Mouse (Mus musculus): ENCODE measurements at regions not wholly inside any gene's neighbourhood (a gene's known extent, or its start where the extent isn't known, plus 50 kb on each side); places are given as distances from the start of the nearest gene placed in this dataset.

DNA sequence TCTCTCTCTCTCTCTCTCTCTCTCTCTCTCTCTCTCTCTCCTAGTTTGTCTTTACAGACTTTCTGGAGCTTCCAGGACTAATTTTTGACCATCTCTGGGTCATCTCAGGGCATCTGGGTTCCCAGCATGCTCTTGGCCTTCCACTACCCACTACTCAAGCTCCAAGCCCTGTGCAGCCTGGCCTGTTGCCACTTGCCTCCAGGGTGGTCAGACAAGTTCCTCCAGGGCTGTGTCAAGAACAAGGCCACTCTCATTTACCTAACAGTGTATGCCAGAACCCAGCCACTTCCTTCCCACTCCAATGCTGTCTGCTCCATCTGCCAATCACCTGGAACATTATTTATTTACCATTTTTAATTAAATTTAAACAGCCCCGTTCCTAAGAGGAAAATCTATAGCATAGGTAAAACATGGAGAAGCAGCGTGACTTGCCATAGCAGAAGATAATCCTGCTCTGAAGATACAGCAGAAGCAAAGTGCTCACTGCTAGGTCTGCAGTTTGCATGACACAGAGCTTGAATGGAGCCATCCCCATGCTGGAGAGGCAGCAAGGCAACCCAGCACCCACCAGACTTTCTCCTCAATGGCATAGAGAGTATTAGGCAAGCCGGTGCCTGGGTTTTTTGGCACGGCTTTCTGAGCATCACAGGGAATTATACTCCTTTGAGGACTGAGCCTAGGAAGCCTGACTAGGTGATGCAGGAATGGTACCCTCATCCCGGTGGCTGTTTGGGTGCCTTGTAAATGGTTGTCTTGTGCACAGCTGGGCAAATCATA is 54.0 kb downstream of the Foxi1 start:
- Histone ChIP-seq H3K9me3 (no peaks in the 10 kb centered on the region), H3K4me1 (no peaks in the 10 kb centered on the region), H3K4me3 (no peak overlapping the region), H3K4me2 (no peak overlapping the region), H3K36me3 (no peaks in the 10 kb centered on the region), H3K9ac (no peak overlapping the region), H3K27ac (no peak overlapping the region), H3K27me3 (no peaks in the 10 kb centered on the region)
- 72% methylated on average over 5 of the region's 5 CpGs for WGBS
- no peak for ATAC-seq (ENCODE audit: borderline replicate concordance, extremely low read depth, low FRiP score, low TSS enrichment)

DNA sequence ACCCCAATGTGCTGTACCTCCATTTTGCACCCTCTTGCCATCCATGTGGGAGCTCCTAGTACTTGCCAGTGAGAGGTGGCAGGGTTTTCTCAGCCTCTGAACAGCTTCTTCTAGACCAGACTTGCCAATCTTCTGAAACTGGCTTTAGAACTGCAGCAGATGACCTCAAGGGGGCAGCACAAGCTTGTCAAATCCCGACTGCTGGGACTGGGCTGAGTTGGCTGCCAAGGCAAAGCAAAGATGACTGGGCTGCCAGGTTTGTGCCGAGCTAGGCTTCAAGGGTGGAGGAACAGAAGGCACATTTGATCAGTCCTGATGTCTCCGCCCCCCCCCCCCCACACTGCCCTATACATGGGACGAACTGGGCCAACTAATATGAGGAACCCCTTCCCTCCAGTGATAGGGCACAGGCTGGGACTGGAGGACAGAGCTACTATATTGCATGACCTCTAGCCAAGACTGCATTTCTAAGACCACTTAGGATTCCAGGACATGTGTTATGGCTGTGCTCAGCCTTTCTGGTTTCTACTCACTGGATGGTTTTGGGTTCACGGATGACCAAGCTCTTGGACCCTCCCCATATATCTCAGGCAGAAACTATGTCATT is 51.1 kb upstream of the 4930469K13Rik start:
- Histone ChIP-seq H3K9me3 (no peaks in the 10 kb centered on the region), H3K36me3 (no peaks in the 10 kb centered on the region), H3K9ac (no peak overlapping the region), H3K4me1 (no peaks in the 10 kb centered on the region), H3K4me3 (no peak overlapping the region), H3K27ac (no peak overlapping the region), H3K27me3 (no peaks in the 10 kb centered on the region), H3K4me2 (no peak overlapping the region)
- peak; percentile 72 for ATAC-seq (ENCODE audit: borderline replicate concordance, extremely low read depth, low FRiP score, low TSS enrichment)
- 23% methylated on average over 5 of the region's 5 CpGs for WGBS
